In genomic region chr12:111946716-111947115, GRCm38 (mm10) we compare ENCODE assay signal across 7 mouse cellular contexts. TPM values are rescaled to one million over a fixed set of nuclear protein-coding genes. Genes with fewer than 3 reads are reported as not detected.
A peak's percentile ranks its signal among the peaks of the same experiment; 100 is the strongest.
DNase-seq lines count a peak whose midpoint lies in the region; TF ChIP-seq lines count a peak whose summit lies in the region.

No protein-coding gene starts in this region.

- no peak for TF ChIP-seq POLR2A in lung, adult 2 months (IDR thresholded peaks at IDR 0.05; ENCODE audit: borderline replicate concordance, extremely low read depth, low read depth, low read length)

- peak; percentile 96 for TF ChIP-seq CTCF in lung, adult 2 months (IDR thresholded peaks at IDR 0.05; ENCODE audit: insufficient read depth, low read length)

- DNase-seq in right cerebral cortex, postnatal 10 days (ENCODE audit: low spot score in 2 of 2), result peak; percentile 53 to 58
- no peak for DNase-seq in right cerebral cortex, postnatal 4 days
- DNase-seq in brain, adult 2 months (ENCODE audit: low read depth, low spot score), result peak; percentile 87
- peak; percentile 55 for DNase-seq in gastrocnemius, postnatal 14 days
- DNase-seq in kidney, adult 18-20 months, result peak; percentile 71
- peak; percentile 59 for DNase-seq in lung, adult 2 months
- peak; percentile 83 for DNase-seq in spleen, postnatal 36 days (ENCODE audit: low spot score in 2 of 2)

- WGBS in lung, adult 2 months, result 5% methylated on average over 2 of the region's 2 CpGs

- intact Hi-C loops in gastrocnemius, postnatal 14 days (cut with DNase I; ENCODE audit: low total_unique reads), result loop anchor here (5.0 to 10.0 kb wide), 2 partner anchors 69 to 202 kb away; no protein-coding TSS in a partner anchor

- H3K4me3 ChIP-seq in lung, adult 2 months (replicated peaks; ENCODE audit: extremely low read depth, low read depth, low read length), result no peak overlapping the region

- H3K4me1 ChIP-seq in lung, adult 2 months (ENCODE audit: control insufficient read depth, insufficient read depth, low read length), result peaks cover 24% of the 10 kb centered on the region

RNA-seq across cellular contexts. Expression of gene Atp5mpl, which starts 20.1 kb away (rescaled TPM):
- total RNA-seq in gastrocnemius, postnatal 14 days (2021), result 100 to 1,000 TPM; 816 to 919 TPM
- polyA plus RNA-seq in lung, adult 2 months (2012; rRNA removed), result 10.4 and 20.5 TPM in 2 replicates

RNA-seq across cellular contexts. Expression of gene Tdrd9, which starts 24.6 kb away (rescaled TPM):
- total RNA-seq in gastrocnemius, postnatal 14 days (2021), result under 1 TPM; 0.31 to 0.38 TPM
- polyA plus RNA-seq in lung, adult 2 months (2012; rRNA removed), result 0.05 and 0.09 TPM in 2 replicates

RNA-seq across cellular contexts. Expression of gene Rd3l, which starts 34.4 kb away (rescaled TPM):
- total RNA-seq in gastrocnemius, postnatal 14 days (2021), result not detected
- not detected in 2 replicates for polyA plus RNA-seq in lung, adult 2 months (2012; rRNA removed)

RNA-seq across cellular contexts. Expression of gene Ppp1r13b, which starts 38.8 kb away (rescaled TPM):
- 1 to 10 TPM; 8.5 to 9.0 TPM for total RNA-seq in gastrocnemius, postnatal 14 days (2021)
- polyA plus RNA-seq in lung, adult 2 months (2012; rRNA removed), result 32.0 and 34.1 TPM in 2 replicates
